Mouse (Mus musculus) heart, postnatal 4 days (tissue): Measurements from ENCODE around the gene Olfr630. TPM values are rescaled to one million over a fixed set of nuclear protein-coding genes. Genes with fewer than 3 reads are reported as not detected.
"Not testable (repeated sequence)": the region's sequence is repeated elsewhere in the genome, so short reads cannot be mapped to it uniquely, and the experiment has no call there.

Experiments
- DNase-seq: peaks from one replicate; pipeline ENCODE4 v3.0.0; 2021
- total RNA-seq, 2 experiments: library from RNA; stranded (reverse); gene quantifications; 2 replicates each; pipeline ENCODE4 v1.2.3; 2021

Gene Olfr630
- total RNA-seq, result not detected

DNA sequence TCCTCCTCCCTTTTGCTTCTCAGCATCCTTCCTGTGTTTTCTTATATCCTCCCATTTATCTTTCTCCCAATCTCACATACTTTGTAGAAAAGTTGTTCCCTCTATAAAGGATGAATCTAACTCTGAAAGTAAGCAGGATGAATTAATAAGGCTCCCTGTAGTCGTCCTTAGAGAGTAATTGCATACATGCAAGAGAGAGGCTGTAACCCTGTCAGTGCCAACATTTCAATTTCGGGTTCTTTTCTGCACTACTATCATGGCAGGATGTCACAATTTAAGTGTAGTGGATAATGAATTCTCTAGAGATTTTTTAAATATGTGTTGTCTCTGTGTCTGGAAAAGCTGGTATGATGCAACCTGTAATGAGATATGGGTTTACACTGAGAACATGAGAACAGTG is at the start of gene Olfr630:
Gene Olfr630, minus strand, starts transcription at position 101 of the 400 bp plus-strand sequence.
- no peak for DNase-seq

DNA sequence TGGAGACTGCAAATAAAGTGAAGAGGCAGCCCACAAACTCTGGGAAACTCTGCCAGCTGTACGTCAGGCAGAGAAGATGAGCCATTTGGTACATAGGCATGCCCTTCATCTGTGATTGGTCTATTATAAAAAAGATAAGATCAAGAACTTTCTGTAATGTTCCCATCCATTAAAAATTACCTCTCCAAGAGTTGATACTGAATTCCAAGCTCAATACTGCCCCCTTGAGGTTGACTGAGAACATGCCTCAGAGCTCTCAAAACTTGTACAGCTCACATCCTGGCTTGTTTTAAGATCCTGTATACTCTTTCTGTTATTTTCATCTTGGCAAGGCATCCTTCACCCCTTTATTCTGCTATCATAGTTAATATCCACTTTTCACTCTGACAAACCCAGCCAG is 49.7 kb upstream of the Olfr630 start:
- peak; percentile 15 for DNase-seq

DNA sequence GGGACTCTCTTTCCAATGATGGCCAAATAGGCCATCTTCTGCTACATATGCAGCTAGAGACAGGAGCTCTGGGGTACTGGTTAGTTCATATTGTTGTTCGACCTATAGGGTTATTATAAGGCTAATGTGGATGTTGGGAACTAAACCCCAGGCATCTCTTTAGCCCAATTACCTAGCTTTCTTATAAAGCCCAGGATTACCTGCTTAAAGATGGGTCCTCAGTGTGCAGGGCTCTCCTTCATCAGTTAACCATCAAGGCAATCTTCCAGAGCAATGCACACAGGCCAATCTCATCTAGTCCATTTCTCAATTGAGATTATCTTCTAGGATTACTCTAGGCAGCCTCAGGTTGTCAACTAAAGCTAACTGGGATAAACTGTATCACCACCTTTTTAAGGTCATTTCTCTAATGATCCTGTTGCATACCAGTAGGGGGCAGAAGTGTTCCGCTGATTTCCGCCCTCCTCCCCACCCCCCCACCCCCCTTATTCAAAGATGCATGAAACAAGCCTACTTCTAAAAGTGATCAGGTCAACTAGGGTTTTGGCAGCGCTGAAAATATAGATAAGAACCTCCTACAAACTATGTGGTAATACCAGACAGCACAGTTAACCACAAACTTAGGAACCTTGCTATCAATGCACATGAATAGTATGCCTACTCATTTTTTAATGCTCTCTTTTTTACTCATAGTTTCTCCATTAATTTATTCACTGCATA is 35.7 kb upstream of the Olfr630 start:
- DNase-seq, result no peak

DNA sequence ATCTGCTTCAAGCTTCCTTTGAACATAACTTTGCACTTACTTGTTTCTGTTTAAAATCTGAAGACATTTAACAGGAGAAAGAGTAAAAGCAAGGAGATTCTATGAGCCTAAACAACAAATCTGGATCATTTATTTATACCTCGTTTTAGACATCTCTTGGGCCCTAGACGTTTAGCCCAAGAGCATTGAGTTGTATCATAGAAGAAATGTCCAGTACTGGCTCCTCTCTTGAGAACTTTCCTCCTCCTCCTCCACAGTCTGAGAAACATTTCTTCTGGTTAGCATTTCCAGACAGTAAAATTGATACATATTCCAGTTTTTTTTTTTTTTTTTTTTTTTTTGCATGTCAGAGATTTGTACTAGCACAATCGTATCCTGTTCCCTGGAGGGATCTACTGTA is 34.6 kb upstream of the Olfr630 start, which contains the start of gene Olfr67:
Gene Olfr67, minus strand, starts transcription at position 101 of the 400 bp plus-strand sequence.
- no peak for DNase-seq

- DNase-seq, result no peak
Measured at GRCm38 (mm10) chr7:103779598-103779997, 22.5 kb upstream of the Olfr630 start, which contains the start of gene Olfr68. TSS of gene Olfr68 (minus strand) at chr7:103779698.

- not testable (repeated sequence) for DNase-seq
Measured at GRCm38 (mm10) chr7:103777652-103778051, 20.5 kb upstream of the Olfr630 start.

DNA sequence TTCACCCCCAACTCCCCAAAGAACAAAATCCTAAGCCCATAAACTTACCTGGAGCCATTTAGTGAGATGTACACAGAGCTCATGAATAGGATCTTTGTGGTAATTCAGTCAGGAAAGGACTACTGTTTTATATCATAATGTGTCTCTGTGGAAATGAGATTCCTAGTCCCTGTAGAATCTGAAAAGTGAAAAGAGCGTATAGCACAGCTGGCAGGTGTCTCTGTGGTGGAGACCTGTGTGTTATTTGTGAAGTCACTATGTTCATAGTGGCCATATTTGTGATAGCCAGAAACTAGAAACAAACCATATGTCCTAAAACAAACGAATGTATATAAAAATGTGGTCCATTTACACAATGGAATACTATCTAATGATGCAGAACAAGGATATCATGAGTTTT is 14.4 kb upstream of the Olfr630 start, which contains the start of gene Olfr69:
Gene Olfr69, minus strand, starts transcription at position 101 of the 400 bp plus-strand sequence.
- no peak for DNase-seq

DNA sequence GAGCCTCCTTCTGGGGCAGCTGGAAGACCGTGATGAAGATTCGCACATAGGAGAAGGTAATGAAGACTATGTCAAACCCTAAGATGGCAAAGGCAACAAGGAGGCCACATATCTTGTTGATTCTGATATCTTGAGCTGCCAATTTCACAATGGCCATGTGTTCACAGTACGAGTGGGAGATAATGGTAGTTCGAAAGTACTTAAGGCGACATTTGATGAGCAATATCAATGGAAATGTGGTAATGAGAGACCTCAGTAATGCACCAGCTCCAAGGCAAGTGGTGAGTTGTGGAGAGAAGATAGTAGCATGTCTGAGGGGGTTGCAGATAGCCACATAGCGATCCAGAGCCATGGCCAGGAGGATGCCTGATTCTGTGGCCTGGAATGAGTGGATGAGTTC is 10.6 kb upstream of the Olfr630 start:
- not testable (repeated sequence) for DNase-seq

- not testable (repeated sequence) for DNase-seq
Measured at GRCm38 (mm10) chr7:103762212-103762611, 5.1 kb upstream of the Olfr630 start.

GRCm38 (mm10) chr7:103744843-103745242 is 12.3 kb downstream of the Olfr630 start, which contains the start of gene Olfr629:
TSS of gene Olfr629 (minus strand) at chr7:103744943.
- DNase-seq, result no peak

GRCm38 (mm10) chr7:103730074-103730473 is 27.1 kb downstream of the Olfr630 start, which contains the start of gene Olfr628:
TSS of gene Olfr628 (plus strand) at chr7:103730374.
- no peak for DNase-seq

DNA sequence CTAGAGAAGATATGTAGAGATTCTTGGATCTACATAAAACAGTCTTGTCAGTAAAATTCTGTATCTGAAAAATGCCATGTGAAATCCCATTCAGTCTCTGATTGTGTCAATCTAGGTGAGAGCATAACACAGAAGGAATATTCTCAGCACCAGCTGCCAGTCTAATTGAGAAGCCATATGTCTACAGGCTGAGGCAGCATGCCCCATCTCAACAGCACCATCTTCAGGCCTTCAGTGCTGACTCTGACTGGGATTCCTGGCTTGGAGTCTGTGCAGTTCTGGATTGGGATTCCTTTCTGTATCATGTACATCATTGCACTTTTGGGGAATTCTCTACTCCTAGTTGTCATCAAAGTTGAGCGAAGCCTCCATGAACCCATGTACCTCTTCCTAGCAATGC is 40.7 kb downstream of the Olfr630 start:
- not testable (repeated sequence) for DNase-seq

GRCm38 (mm10) chr7:103714371-103714770 is 42.8 kb downstream of the Olfr630 start, which contains the start of gene Olfr243:
TSS of gene Olfr243 (plus strand) at chr7:103714671.
- no peak for DNase-seq

DNA sequence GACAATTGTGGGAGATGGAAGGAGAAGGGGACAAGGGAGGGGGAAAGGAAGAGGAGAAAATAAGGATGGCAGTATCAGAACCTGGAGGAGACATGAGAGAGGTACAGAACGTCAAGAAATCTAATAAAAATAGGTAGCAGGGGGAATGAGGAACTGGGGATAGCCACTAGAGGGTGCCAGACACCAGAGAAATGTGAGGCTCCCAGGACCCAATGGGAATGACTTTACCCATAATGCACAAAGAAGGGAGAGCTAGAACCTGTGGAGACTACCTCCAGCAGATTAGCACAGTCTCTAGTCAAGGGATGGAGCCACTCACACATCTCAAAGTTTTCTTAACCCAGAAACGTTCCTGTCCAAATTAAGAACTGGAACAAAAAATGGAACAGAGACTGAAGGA is 45.1 kb downstream of the Olfr630 start:
- no peak for DNase-seq

Other genes starting within 250 kb of the Olfr630 start
- not detected for gene Olfr610, start 245.2 kb downstream of the Olfr630 start, total RNA-seq
- not detected for gene Olfr611, start 236.5 kb downstream of the Olfr630 start, total RNA-seq
- gene Olfr612, start 214.6 kb downstream of the Olfr630 start, total RNA-seq, result not detected
- gene Olfr613, start 209.3 kb downstream of the Olfr630 start, total RNA-seq, result not detected
- gene Olfr615, start 201.3 kb downstream of the Olfr630 start, total RNA-seq, result not detected
- gene Olfr616, start 188.2 kb downstream of the Olfr630 start, total RNA-seq, result not detected
- gene Olfr617, start 184.3 kb downstream of the Olfr630 start, total RNA-seq, result not detected
- not detected for gene Olfr618, start 167.2 kb downstream of the Olfr630 start, total RNA-seq
- not detected for gene Olfr619, start 156.8 kb downstream of the Olfr630 start, total RNA-seq
- gene Olfr620, start 144.8 kb downstream of the Olfr630 start, total RNA-seq, result not detected
- gene Olfr622, start 114.6 kb downstream of the Olfr630 start, total RNA-seq, result not detected
- not detected for gene Olfr623, start 93.6 kb downstream of the Olfr630 start, total RNA-seq
- gene Olfr624, start 86.1 kb downstream of the Olfr630 start, total RNA-seq, result not detected
- gene Olfr625-ps1, start 74.6 kb downstream of the Olfr630 start, total RNA-seq, result not detected
- gene Olfr243, start 42.7 kb downstream of the Olfr630 start, total RNA-seq, result not detected
- not detected for gene Olfr628, start 27.0 kb downstream of the Olfr630 start, total RNA-seq
- gene Olfr629, start 12.4 kb downstream of the Olfr630 start, total RNA-seq, result not detected
- gene Olfr69, start 14.3 kb upstream of the Olfr630 start, total RNA-seq, result not detected
- not detected for gene Olfr68, start 22.4 kb upstream of the Olfr630 start, total RNA-seq
- gene Olfr67, start 34.5 kb upstream of the Olfr630 start, total RNA-seq, result not detected
- gene Hbb-bt, start 56.7 kb upstream of the Olfr630 start, total RNA-seq, result 1,000 to 10,000 TPM in 1 of 2 experiments, 100 to 1,000 TPM in 1; 541 to 1,864 TPM
- over 10,000 TPM in 1 of 2 experiments, 1,000 to 10,000 TPM in 1; 4,494 to 12,962 TPM for gene Hbb-bs, start 70.8 kb upstream of the Olfr630 start, total RNA-seq
- gene Hbb-bh2, start 83.2 kb upstream of the Olfr630 start, total RNA-seq, result not detected
- not detected for gene Hbb-bh1, start 85.8 kb upstream of the Olfr630 start, total RNA-seq
- gene Hbb-y, start 95.9 kb upstream of the Olfr630 start, total RNA-seq, result under 1 TPM in 1 of 2 experiments, not detected in 1; 0.74 TPM
- gene Olfr66, start 128.9 kb upstream of the Olfr630 start, total RNA-seq, result not detected
- not detected for gene Olfr64, start 137.2 kb upstream of the Olfr630 start, total RNA-seq
- gene Olfr65, start 146.2 kb upstream of the Olfr630 start, total RNA-seq, result not detected
- not detected for gene Olfr631, start 171.5 kb upstream of the Olfr630 start, total RNA-seq
- gene Olfr632, start 177.0 kb upstream of the Olfr630 start, total RNA-seq, result not detected
- not detected for gene Olfr633, start 187.1 kb upstream of the Olfr630 start, total RNA-seq
- under 1 TPM in 1 of 2 experiments, not detected in 1; 0.05 TPM for gene Olfr635, start 213.8 kb upstream of the Olfr630 start, total RNA-seq
- gene Olfr638, start 241.4 kb upstream of the Olfr630 start, total RNA-seq, result not detected